10 mouse cellular contexts compared by ENCODE assay signal in genomic region chr1:78195771-78196712, GRCm38 (mm10). TPM values are rescaled to one million over a fixed set of nuclear protein-coding genes. Genes with fewer than 3 reads are reported as not detected.
DNase-seq lines count a peak whose midpoint lies in the region; ATAC-seq lines count a peak whose summit lies in the region.
"Had no signal": no experiment of that assay in that cellular context is flagged by ENCODE, and none has a peak within 500 bp of the region (broad histone marks: within the 10 kb centered on the region; RNA-seq: fewer than 3 reads in every experiment).

No protein-coding gene starts in this region.

- H3K9ac ChIP-seq in heart, embryonic 14.5 days (ENCODE audit: low read length): no peak overlapping the region
- H3K9ac ChIP-seq in hindbrain, embryonic 16.5 days (ENCODE audit: low read depth, low read length): peak overlapping the region; percentile 57

- ATAC-seq in heart, embryonic 14.5 days (ENCODE audit: insufficient number of reproducible peaks, insufficient read depth, low FRiP score, low read depth): no peak
- 0 out of 2 replicates have a peak, but pooled peaks have one; percentile 5 for ATAC-seq in hindbrain, embryonic 16.5 days
- ATAC-seq: Patski had no signal

- no peaks in the 10 kb centered on the region for H3K9me3 ChIP-seq in heart, embryonic 14.5 days (ENCODE audit: control insufficient read depth, low read length)
- no peaks in the 10 kb centered on the region for H3K9me3 ChIP-seq in hindbrain, embryonic 16.5 days (ENCODE audit: control insufficient read depth, low read length)

- no peak for DNase-seq in heart, adult 8-10 months (ENCODE audit: low spot score)
- peak; percentile 74 for DNase-seq in neural tube, embryonic 10.5 days (ENCODE audit: extremely low spot score, low spot score)
- DNase-seq in natural killer cell, adult 2 months (ENCODE audit: low spot score in 2 of 2): no peak
- DNase-seq in spleen, postnatal 10 days (ENCODE audit: low spot score in 2 of 2): no peak
- no peak for DNase-seq in layer of hippocampus, postnatal 14 days (ENCODE audit: low spot score in 2 of 2)

- H3K4me3 ChIP-seq in heart, embryonic 14.5 days (ENCODE audit: control insufficient read depth in 1 of 2, insufficient read depth in 1 of 2, low read depth in 1 of 2, low read length in 2 of 2): peak overlapping the region; percentile 16 to 36; a peak in 3 of 4 replicates
- peak overlapping the region; percentile 33 for H3K4me3 ChIP-seq in brown adipose tissue, adult 24 weeks (ENCODE audit: insufficient read depth, low read depth, low read length)
- H3K4me3 ChIP-seq in hindbrain, embryonic 16.5 days (ENCODE audit: low read length): peak overlapping the region; percentile 43

- H3K4me2 ChIP-seq in heart, embryonic 14.5 days (ENCODE audit: low read length): peak overlapping the region; percentile 62
- H3K4me2 ChIP-seq in hindbrain, embryonic 16.5 days (ENCODE audit: low read length): peak overlapping the region; percentile 51

- WGBS in heart, embryonic 14.5 days: 1% methylated on average over 42 of the region's 42 CpGs
- 1% methylated on average over 42 of the region's 42 CpGs for WGBS in hindbrain, embryonic 16.5 days

- H3K27ac ChIP-seq in heart, embryonic 14.5 days (replicated peaks in 1 of 2; ENCODE audit: control insufficient read depth in 1 of 2, insufficient read depth in 1 of 2, low read depth in 2 of 2, low read length in 2 of 2): no peak overlapping the region
- H3K27ac ChIP-seq in brown adipose tissue, adult 24 weeks (replicated peaks; ENCODE audit: low read depth, low read length): no peak overlapping the region
- peak overlapping the region; percentile 69 for H3K27ac ChIP-seq in hindbrain, embryonic 16.5 days (ENCODE audit: low read depth, low read length)

- H3K4me1 ChIP-seq in heart, embryonic 14.5 days (ENCODE audit: control insufficient read depth in 2 of 2, insufficient read depth in 2 of 2, low read length in 2 of 2): peaks cover 9 to 13% of the 10 kb centered on the region in 2 experiments; a peak in 3 of 4 replicates
- H3K4me1 ChIP-seq in brown adipose tissue, adult 24 weeks (ENCODE audit: control insufficient read depth, insufficient read depth, insufficient read length, low read length): peaks cover 7% of the 10 kb centered on the region
- H3K4me1 ChIP-seq in hindbrain, embryonic 16.5 days (ENCODE audit: control insufficient read depth, insufficient read depth, low read depth, low read length): no peaks in the 10 kb centered on the region; the same call in 1 of the 2 replicates

- no peaks in the 10 kb centered on the region for H3K36me3 ChIP-seq in heart, embryonic 14.5 days (ENCODE audit: control insufficient read depth, insufficient read depth, low read length)
- H3K36me3 ChIP-seq in hindbrain, embryonic 16.5 days (ENCODE audit: control insufficient read depth, insufficient read depth, low read length): no peaks in the 10 kb centered on the region

- H3K27me3 ChIP-seq in heart, embryonic 14.5 days (ENCODE audit: control insufficient read depth, insufficient read depth, low read length): peaks cover 100% of the 10 kb centered on the region
- peaks cover 33% of the 10 kb centered on the region for H3K27me3 ChIP-seq in hindbrain, embryonic 16.5 days (replicated peaks; ENCODE audit: control insufficient read depth, insufficient read depth, low read length)

RNA-seq across cellular contexts. Expression of gene Pax3, which starts 0.9 kb away (rescaled TPM):
- 0.08 TPM in 2 replicates for polyA plus RNA-seq in heart, embryonic 14.5 days (2014; fragmentation: Nextera tagmentation; extraction: Ambion mirVana)
- total RNA-seq in heart, adult 8-10 months (2022): not detected
- not detected in 2 replicates for polyA plus RNA-seq in brown adipose tissue, adult 24 weeks (2012; ENCODE audit: insufficient read depth, insufficient read length, missing spikeins)
- polyA plus RNA-seq in hindbrain, embryonic 16.5 days (2015; fragmentation: Nextera tagmentation; extraction: Ambion mirVana): 11.7 and 12.5 TPM in 2 replicates
- not detected for total RNA-seq in layer of hippocampus, postnatal 14 days (2021)
- polyA plus RNA-seq: large intestine, adult 2 months had no signal

Comparison
In these comparisons a context has a peak if more than half of its experiments do, and no peak if none do; other contexts are left out.
1. RNA of gene Pax3, which starts 0.9 kb away (polyA plus RNA-seq): 11.7 to 12.5 TPM in hindbrain, embryonic 16.5 days; not detected in brown adipose tissue, adult 24 weeks and 0.08 TPM in heart, embryonic 14.5 days; every median in the first group is over 10 times any median in the second.
2. Peak in every context shown above with its lines, with median percentiles within 50 percentile points of each other: H3K4me3 ChIP-seq.